Comparison of ENCODE assay signal across 10 mouse cellular contexts in genomic region chr17:56010255-56010654, GRCm38 (mm10). TPM values are rescaled to one million over a fixed set of nuclear protein-coding genes. Genes with fewer than 3 reads are reported as not detected.
DNase-seq lines count a peak whose midpoint lies in the region; ATAC-seq and TF ChIP-seq lines count a peak whose summit lies in the region.
"Had no signal": no experiment of that assay in that cellular context is flagged by ENCODE, and none has a peak within 500 bp of the region (broad histone marks: within the 10 kb centered on the region; RNA-seq: fewer than 3 reads in every experiment).

No protein-coding gene starts in this region.

- H3K36me3 ChIP-seq in heart, embryonic 13.5 days = peaks cover 43% of the 10 kb centered on the region
- no peaks in the 10 kb centered on the region for H3K36me3 ChIP-seq in heart, adult 2 months (ENCODE audit: control insufficient read depth, insufficient read depth, low read length)
- peaks cover 40% of the 10 kb centered on the region for H3K36me3 ChIP-seq in G1E (replicated peaks)
- H3K36me3 ChIP-seq in hindbrain, embryonic 12.5 days = peaks cover 41% of the 10 kb centered on the region
- peaks cover 10% of the 10 kb centered on the region for H3K36me3 ChIP-seq in midbrain, embryonic 11.5 days (ENCODE audit: control insufficient read depth, insufficient read depth, low read length)

- DNase-seq in heart, adult 2 months = no peak
- no peak for DNase-seq in G1E (ENCODE audit: low spot score)
- DNase-seq in midbrain, embryonic 11.5 days (ENCODE audit: low spot score, missing footprints) = peak; percentile 86
- no peak for DNase-seq in left cerebral cortex, postnatal 14 days (ENCODE audit: low spot score in 2 of 2)
- DNase-seq in retina, postnatal 1 day = no peak
- DNase-seq in embryo, embryonic 10.5 days (ENCODE audit: low spot score) = no peak

- TF ChIP-seq CTCF in heart, adult 2 months (IDR thresholded peaks at IDR 0.05) = no peak
- no peak for TF ChIP-seq CTCF in G1E (IDR thresholded peaks at IDR 0.05; ENCODE audit: low read depth, low read length)

- H3K4me1 ChIP-seq in heart, embryonic 13.5 days = peaks cover 24% of the 10 kb centered on the region
- peaks cover 4% of the 10 kb centered on the region for H3K4me1 ChIP-seq in heart, adult 2 months (ENCODE audit: control insufficient read depth, insufficient read depth, low read length)
- peaks cover 43% of the 10 kb centered on the region for H3K4me1 ChIP-seq in G1E (ENCODE audit: insufficient read depth, low read depth, low read length)
- peaks cover 25% of the 10 kb centered on the region for H3K4me1 ChIP-seq in hindbrain, embryonic 12.5 days
- H3K4me1 ChIP-seq in midbrain, embryonic 11.5 days (ENCODE audit: control insufficient read depth, insufficient read depth, low read length) = peaks cover 16% of the 10 kb centered on the region

- no peaks in the 10 kb centered on the region for H3K9me3 ChIP-seq in heart, embryonic 13.5 days
- no peaks in the 10 kb centered on the region for H3K9me3 ChIP-seq in G1E (replicated peaks)
- H3K9me3 ChIP-seq in hindbrain, embryonic 12.5 days (replicated peaks) = no peaks in the 10 kb centered on the region
- no peaks in the 10 kb centered on the region for H3K9me3 ChIP-seq in midbrain, embryonic 11.5 days (ENCODE audit: control insufficient read depth, low read length)

- H3K9ac ChIP-seq in heart, embryonic 13.5 days = peak overlapping the region; percentile 90
- no peak overlapping the region for H3K9ac ChIP-seq in heart, adult 2 months (ENCODE audit: low read depth, low read length)
- peak overlapping the region; percentile 95 for H3K9ac ChIP-seq in hindbrain, embryonic 12.5 days
- H3K9ac ChIP-seq in midbrain, embryonic 11.5 days (ENCODE audit: low read length) = peak overlapping the region; percentile 44; the same call in 1 of the 2 replicates

- 0 out of 2 replicates have a peak, but pooled peaks cover 1% of the 10 kb centered on the region for H3K27me3 ChIP-seq in heart, embryonic 13.5 days (replicated peaks)
- H3K27me3 ChIP-seq in heart, adult 2 months (ENCODE audit: control insufficient read depth, insufficient read depth, low read length) = no peaks in the 10 kb centered on the region
- H3K27me3 ChIP-seq in G1E (ENCODE audit: insufficient read depth, low read length) = peaks cover 2% of the 10 kb centered on the region; the same call in 1 of the 2 replicates
- H3K27me3 ChIP-seq in hindbrain, embryonic 12.5 days = 0 out of 2 replicates have a peak, but pooled peaks cover 1% of the 10 kb centered on the region
- no peaks in the 10 kb centered on the region for H3K27me3 ChIP-seq in midbrain, embryonic 11.5 days (ENCODE audit: control insufficient read depth, insufficient read depth, low read length)
- H3K27me3 ChIP-seq: Patski had no signal

- H3K4me2 ChIP-seq in heart, embryonic 13.5 days = peak overlapping the region; percentile 99
- peak overlapping the region; percentile 84 for H3K4me2 ChIP-seq in hindbrain, embryonic 12.5 days (replicated peaks)
- peak overlapping the region; percentile 99 for H3K4me2 ChIP-seq in midbrain, embryonic 11.5 days

- no peak for TF ChIP-seq EP300 in heart, adult 2 months (IDR thresholded peaks at IDR 0.05; ENCODE audit: insufficient read depth, low read depth, low read length)

- no peak overlapping the region for H3K27ac ChIP-seq in heart, embryonic 13.5 days (replicated peaks)
- H3K27ac ChIP-seq in heart, adult 2 months = no peak overlapping the region
- 0 out of 2 replicates have a peak overlapping the region, but pooled peaks have one; percentile 96 for H3K27ac ChIP-seq in hindbrain, embryonic 12.5 days
- no peak overlapping the region for H3K27ac ChIP-seq in midbrain, embryonic 11.5 days (ENCODE audit: low read depth, low read length)

- intact Hi-C loops in heart, adult 2 months (cut with DNase I) = loop anchor here (1.0 to 2.0 kb wide), 3 partner anchors 27 to 50 kb away; partner anchors contain the start of gene Sh3gl1
- intact Hi-C loops in left cerebral cortex, postnatal 14 days (cut with DNase I) = no loop called here

- WGBS in heart, embryonic 13.5 days = 70% methylated on average over 14 of the region's 14 CpGs
- 65% methylated on average over 14 of the region's 14 CpGs for whole genome bisulfite sequencing in heart, adult 2 months
- WGBS in hindbrain, embryonic 12.5 days = 72% methylated on average over 14 of the region's 14 CpGs
- WGBS in midbrain, embryonic 11.5 days = 69% methylated on average over 14 of the region's 14 CpGs

- no peak for TF ChIP-seq POLR2A in heart, adult 2 months (IDR thresholded peaks at IDR 0.05; ENCODE audit: insufficient read depth, low read depth, low read length)

- H3K79me2 ChIP-seq in heart, adult 2 months (replicated peaks; ENCODE audit: control insufficient read depth, insufficient read depth, low read length) = no peaks in the 10 kb centered on the region

- no peak for ATAC-seq in heart, embryonic 13.5 days (ENCODE audit: extremely low read depth, insufficient number of reproducible peaks, low FRiP score, low TSS enrichment)
- no peak for ATAC-seq in G1E (ENCODE audit: extremely low read depth, insufficient number of reproducible peaks, low FRiP score, poor library complexity, severe bottlenecking)
- ATAC-seq in hindbrain, embryonic 12.5 days (ENCODE audit: low FRiP score) = no peak
- no peak for ATAC-seq in midbrain, embryonic 11.5 days (ENCODE audit: low FRiP score)

- H3K4me3 ChIP-seq in heart, embryonic 13.5 days = peak overlapping the region; percentile 83
- H3K4me3 ChIP-seq in heart, adult 2 months = no peak overlapping the region
- peak overlapping the region; percentile 92; the same call in 1 of the 2 replicates for H3K4me3 ChIP-seq in G1E (ENCODE audit: low read depth, low read length)
- H3K4me3 ChIP-seq in hindbrain, embryonic 12.5 days = peak overlapping the region; percentile 81
- peak overlapping the region; percentile 88 for H3K4me3 ChIP-seq in midbrain, embryonic 11.5 days (ENCODE audit: low read depth, low read length)

RNA-seq across cellular contexts. Expression of gene Mpnd, which starts 4.7 kb away (rescaled TPM):
- 62.1 and 68.1 TPM in 2 replicates for polyA plus RNA-seq in heart, embryonic 13.5 days (2015; fragmentation: Nextera tagmentation; extraction: Ambion mirVana)
- total RNA-seq in heart, adult 2 months (2021) = 10 to 100 TPM; 63.1 to 78.9 TPM
- polyA plus RNA-seq in heart, adult 2 months (2012; rRNA removed) = 68.0 and 75.8 TPM in 2 replicates
- total RNA-seq in G1E (2014; fragmentation: Nextera tagmentation) (11.2 and 25.4 TPM in 2 replicates), G1E (2017) (39.1 and 43.9 TPM in 2 replicates)
- polyA plus RNA-seq in G1E (2012) = 46.2 and 48.5 TPM in 2 replicates
- 196 and 209 TPM in 2 replicates for polyA plus RNA-seq in hindbrain, embryonic 12.5 days (2016; fragmentation: Nextera tagmentation; extraction: Ambion mirVana)
- 146 and 158 TPM in 2 replicates for polyA plus RNA-seq in midbrain, embryonic 11.5 days (2014; fragmentation: Nextera tagmentation; extraction: Ambion mirVana)
- 100 to 1,000 TPM; 102 to 120 TPM for total RNA-seq in left cerebral cortex, postnatal 14 days (2021)

RNA-seq across cellular contexts. Expression of gene Stap2, which starts 4.9 kb away (rescaled TPM):
- polyA plus RNA-seq in heart, embryonic 13.5 days (2015; fragmentation: Nextera tagmentation; extraction: Ambion mirVana) = 11.9 and 14.6 TPM in 2 replicates
- total RNA-seq in heart, adult 2 months (2021) = 10 to 100 TPM; 12.2 to 14.8 TPM
- polyA plus RNA-seq in heart, adult 2 months (2012; rRNA removed) = 28.6 and 30.6 TPM in 2 replicates
- total RNA-seq in G1E (2014; fragmentation: Nextera tagmentation) = not detected in 2 replicates
- 0.27 and 0.29 TPM in 2 replicates for total RNA-seq in G1E (2017)
- polyA plus RNA-seq in G1E (2012) = not detected in 2 replicates
- polyA plus RNA-seq in hindbrain, embryonic 12.5 days (2016; fragmentation: Nextera tagmentation; extraction: Ambion mirVana) = 6.5 and 6.6 TPM in 2 replicates
- 3.6 and 4.5 TPM in 2 replicates for polyA plus RNA-seq in midbrain, embryonic 11.5 days (2014; fragmentation: Nextera tagmentation; extraction: Ambion mirVana)
- 1 to 10 TPM; 4.4 to 4.7 TPM for total RNA-seq in left cerebral cortex, postnatal 14 days (2021)

RNA-seq across cellular contexts. Expression of gene Fsd1, which starts 23.9 kb away (rescaled TPM):
- polyA plus RNA-seq in heart, embryonic 13.5 days (2015; fragmentation: Nextera tagmentation; extraction: Ambion mirVana) = 4.5 and 5.0 TPM in 2 replicates
- under 1 TPM; 0.50 to 0.61 TPM for total RNA-seq in heart, adult 2 months (2021)
- 0.35 and 0.76 TPM in 2 replicates for polyA plus RNA-seq in heart, adult 2 months (2012; rRNA removed)
- not detected in 2 replicates for total RNA-seq in G1E (2014; fragmentation: Nextera tagmentation)
- total RNA-seq in G1E (2017) = 0.27 TPM in 1 of 2 replicates, not detected in the other
- polyA plus RNA-seq in G1E (2012) = not detected in 2 replicates
- polyA plus RNA-seq in hindbrain, embryonic 12.5 days (2016; fragmentation: Nextera tagmentation; extraction: Ambion mirVana) = 96.4 and 103 TPM in 2 replicates
- polyA plus RNA-seq in midbrain, embryonic 11.5 days (2014; fragmentation: Nextera tagmentation; extraction: Ambion mirVana) = 61.2 and 65.6 TPM in 2 replicates
- 10 to 100 TPM; 89.9 to 97.3 TPM for total RNA-seq in left cerebral cortex, postnatal 14 days (2021)
- total RNA-seq: neutrophil, adult 5-6 weeks had no signal

RNA-seq across cellular contexts. Expression of gene Sh3gl1, which starts 26.2 kb away (rescaled TPM):
- 85.0 and 87.6 TPM in 2 replicates for polyA plus RNA-seq in heart, embryonic 13.5 days (2015; fragmentation: Nextera tagmentation; extraction: Ambion mirVana)
- 10 to 100 TPM; 13.6 to 14.3 TPM for total RNA-seq in heart, adult 2 months (2021)
- 26.4 and 27.4 TPM in 2 replicates for polyA plus RNA-seq in heart, adult 2 months (2012; rRNA removed)
- total RNA-seq in G1E (2014; fragmentation: Nextera tagmentation) = 21.6 and 24.3 TPM in 2 replicates
- total RNA-seq in G1E (2017) = 28.5 and 30.1 TPM in 2 replicates
- polyA plus RNA-seq in G1E (2012) = 64.2 and 74.6 TPM in 2 replicates
- 141 and 144 TPM in 2 replicates for polyA plus RNA-seq in hindbrain, embryonic 12.5 days (2016; fragmentation: Nextera tagmentation; extraction: Ambion mirVana)
- polyA plus RNA-seq in midbrain, embryonic 11.5 days (2014; fragmentation: Nextera tagmentation; extraction: Ambion mirVana) = 106 and 118 TPM in 2 replicates
- 10 to 100 TPM; 51.4 to 57.8 TPM for total RNA-seq in left cerebral cortex, postnatal 14 days (2021)

RNA-seq across cellular contexts. Expression of gene Chaf1a, which starts 30.0 kb away (rescaled TPM):
- 14.1 and 14.2 TPM in 2 replicates for polyA plus RNA-seq in heart, embryonic 13.5 days (2015; fragmentation: Nextera tagmentation; extraction: Ambion mirVana)
- 1 to 10 TPM in 1 of 2 experiments, under 1 TPM in 1; 0.99 to 1.3 TPM for total RNA-seq in heart, adult 2 months (2021)
- 0.45 and 0.67 TPM in 2 replicates for polyA plus RNA-seq in heart, adult 2 months (2012; rRNA removed)
- total RNA-seq in G1E (2014; fragmentation: Nextera tagmentation) (31.2 and 32.9 TPM in 2 replicates), G1E (2017) (29.0 and 31.3 TPM in 2 replicates)
- polyA plus RNA-seq in G1E (2012) = 84.1 and 143 TPM in 2 replicates
- 26.8 and 30.2 TPM in 2 replicates for polyA plus RNA-seq in hindbrain, embryonic 12.5 days (2016; fragmentation: Nextera tagmentation; extraction: Ambion mirVana)
- polyA plus RNA-seq in midbrain, embryonic 11.5 days (2014; fragmentation: Nextera tagmentation; extraction: Ambion mirVana) = 20.7 and 24.7 TPM in 2 replicates
- total RNA-seq in left cerebral cortex, postnatal 14 days (2021) = 1 to 10 TPM; 2.5 to 4.0 TPM

Comparison
In these comparisons a context has a peak if more than half of its experiments do, and no peak if none do; other contexts are left out.
1. RNA of gene Fsd1, which starts 23.9 kb away (polyA plus RNA-seq): 96.4 to 103 TPM in hindbrain, embryonic 12.5 days and 61.2 to 65.6 TPM in midbrain, embryonic 11.5 days; 4.5 to 5.0 TPM in heart, embryonic 13.5 days, 0.35 to 0.76 TPM in heart, adult 2 months and not detected in G1E; every median in the first group is over 10 times any median in the second.
2. Peak in every context shown above with its lines, with median percentiles within 50 percentile points of each other: H3K4me2 ChIP-seq.